Mouse (Mus musculus): ENCODE results near the gene Lpcat1. TPM values are rescaled to one million over a fixed set of nuclear protein-coding genes. Genes with fewer than 3 reads are reported as not detected.

Gene Lpcat1
- polyA plus RNA-seq, 1 experiment from 2014 or later: 77.9 TPM

DNA sequence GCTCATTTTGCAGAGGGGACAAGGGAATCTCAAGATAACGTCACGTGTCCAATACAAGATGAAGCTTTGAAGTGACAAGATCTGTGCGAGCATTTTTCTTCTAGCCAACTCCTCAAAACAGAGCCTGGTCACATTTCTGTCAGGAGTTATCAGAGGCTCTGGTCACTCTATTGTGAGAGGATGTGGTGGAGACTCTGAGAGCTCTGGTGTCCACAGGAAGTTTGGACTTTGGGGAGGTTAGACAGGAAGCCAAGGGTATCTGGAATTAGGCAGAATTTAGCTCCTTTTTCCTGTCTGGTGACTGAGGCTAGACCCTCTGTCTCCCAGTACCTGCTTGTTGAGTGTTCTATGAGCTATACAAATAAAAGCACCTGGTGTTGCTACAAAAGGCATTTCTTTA is 586 bp upstream of the Lpcat1 start:
- peak overlapping the region; percentile 99 for H3K27ac ChIP-seq
- H3K27me3 ChIP-seq: no peaks in the 10 kb centered on the region
- peak overlapping the region; percentile 86 for H3K4me2 ChIP-seq
- ATAC-seq (ENCODE audit: low read depth): no peak
- H3K9me3 ChIP-seq (replicated peaks): no peaks in the 10 kb centered on the region
- no peak for DNase-seq
- H3K9ac ChIP-seq: peak overlapping the region; percentile 99
- H3K4me3 ChIP-seq (replicated peaks): no peak overlapping the region
- H3K36me3 ChIP-seq: peaks cover 23% of the 10 kb centered on the region
- 35% methylated on average over 3 of the region's 3 CpGs for whole genome bisulfite sequencing (ENCODE audit: insufficient replicate concordance)
- peaks cover 63% of the 10 kb centered on the region for H3K4me1 ChIP-seq (replicated peaks)

DNA sequence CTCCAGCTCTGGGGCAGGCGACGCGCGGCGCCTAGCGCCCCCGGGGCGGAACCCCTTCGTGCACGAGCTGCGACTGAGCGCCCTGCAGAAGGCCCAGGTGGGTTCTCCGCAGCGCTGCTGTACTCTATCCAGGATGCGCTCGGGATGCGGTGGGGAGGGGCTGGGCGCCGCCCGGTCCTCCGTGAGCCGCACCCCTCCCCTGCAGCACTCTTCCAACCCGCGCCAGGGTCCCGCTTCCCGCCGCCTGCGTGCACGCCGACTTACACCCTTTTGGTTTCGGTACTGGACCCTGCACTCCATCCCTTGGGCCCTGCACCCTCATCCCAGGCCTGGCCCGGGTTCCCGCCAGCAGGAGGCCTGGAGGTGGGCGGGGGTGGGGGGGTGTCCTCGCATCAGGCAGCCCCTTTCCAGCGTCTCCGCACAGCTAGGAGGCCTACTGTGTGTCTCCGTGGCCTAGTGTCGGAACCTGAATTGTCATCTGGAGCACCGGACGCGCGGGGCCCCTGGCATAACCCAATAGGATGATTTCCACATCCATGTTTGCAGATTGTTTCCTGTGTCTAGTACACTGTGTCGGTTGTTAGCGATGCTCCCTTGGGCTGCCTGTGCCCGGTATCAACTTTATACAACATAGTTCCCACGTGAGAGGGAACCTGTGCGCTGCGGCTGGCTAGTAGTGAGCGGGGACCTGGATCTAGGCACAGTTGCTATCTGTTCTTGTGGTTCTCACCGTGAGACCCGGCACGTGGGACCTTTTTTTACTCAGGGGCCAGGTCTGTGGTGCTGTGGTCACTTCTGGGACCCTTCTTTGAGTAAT is 632 bp downstream of the Lpcat1 start:
- peaks cover 31% of the 10 kb centered on the region for H3K36me3 ChIP-seq
- H3K4me3 ChIP-seq (replicated peaks): peak overlapping the region; percentile 95
- H3K9me3 ChIP-seq (replicated peaks): no peaks in the 10 kb centered on the region
- ATAC-seq (ENCODE audit: low read depth) (peak; percentile 84), DNase-seq (peak; percentile 53)
- H3K9ac ChIP-seq: peak overlapping the region; percentile 99
- peak overlapping the region; percentile 86 for H3K4me2 ChIP-seq
- no peaks in the 10 kb centered on the region for H3K27me3 ChIP-seq
- peaks cover 75% of the 10 kb centered on the region for H3K4me1 ChIP-seq (replicated peaks)
- under 1% methylated on average over 53 of the region's 53 CpGs for WGBS (ENCODE audit: insufficient replicate concordance)
- H3K27ac ChIP-seq: peak overlapping the region; percentile 99

DNA sequence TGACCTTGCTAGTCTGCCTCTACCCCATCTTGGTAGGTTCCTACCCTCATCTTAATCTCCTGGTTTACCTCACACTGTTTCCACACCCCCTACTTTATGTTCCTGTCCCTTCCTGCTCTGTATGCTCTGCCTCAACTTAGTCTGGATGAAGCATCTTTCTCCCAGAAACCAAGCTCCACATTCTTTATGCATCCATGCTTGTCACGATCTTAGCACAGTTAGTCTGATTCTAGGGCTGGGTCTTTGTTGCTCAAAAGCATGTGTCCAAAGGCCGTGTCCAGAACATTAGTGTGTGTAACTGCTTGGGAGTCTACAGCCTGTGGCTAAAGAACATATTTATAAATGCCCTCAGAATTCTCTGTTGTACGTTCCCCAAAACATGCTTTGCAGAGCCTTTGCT is 1.8 kb downstream of the Lpcat1 start:
- H3K4me1 ChIP-seq (replicated peaks): peaks cover 86% of the 10 kb centered on the region

DNA sequence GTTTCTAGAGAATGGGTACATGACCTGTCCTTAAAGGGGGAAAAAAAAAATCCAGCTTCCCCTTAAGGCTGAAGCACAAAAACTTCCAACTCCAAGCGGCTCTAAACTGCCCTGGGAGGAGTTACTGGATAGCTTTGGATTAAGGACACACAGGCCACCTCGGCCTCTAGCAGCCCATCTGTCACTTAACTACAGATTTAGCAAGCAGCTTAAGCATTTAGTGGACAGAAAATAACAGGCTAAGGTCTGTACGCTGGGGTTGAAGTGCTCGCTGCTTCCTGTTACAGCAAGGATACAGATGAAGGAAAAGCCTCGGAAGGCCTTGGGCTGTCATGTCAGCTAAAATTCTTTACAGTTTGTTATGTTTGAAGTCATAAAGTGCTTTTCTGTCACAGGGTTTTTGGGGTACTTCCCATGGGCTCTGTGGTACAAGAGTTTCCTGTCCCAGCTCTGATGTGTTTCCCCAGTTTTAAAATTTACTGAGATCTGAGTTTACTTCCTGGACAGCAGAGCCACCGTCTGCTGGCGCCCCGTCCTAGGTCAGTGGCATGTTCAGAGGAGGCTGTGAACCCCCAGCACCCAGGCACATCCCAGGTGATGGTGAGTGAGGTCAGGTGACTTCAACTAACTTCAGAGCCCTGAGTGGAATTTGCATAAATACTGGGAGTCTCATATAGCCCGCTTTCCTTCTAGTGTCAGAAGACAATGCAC is 2.4 kb downstream of the Lpcat1 start:
- DNase-seq: no peak
- peaks cover 86% of the 10 kb centered on the region for H3K4me1 ChIP-seq (replicated peaks)
- H3K36me3 ChIP-seq: peaks cover 45% of the 10 kb centered on the region
- 63% methylated on average over 9 of the region's 9 CpGs for WGBS (ENCODE audit: insufficient replicate concordance)
- no peaks in the 10 kb centered on the region for H3K9me3 ChIP-seq (replicated peaks)
- H3K4me3 ChIP-seq (replicated peaks): peak overlapping the region; percentile 95
- no peaks in the 10 kb centered on the region for H3K27me3 ChIP-seq
- H3K27ac ChIP-seq: peak overlapping the region; percentile 99
- H3K9ac ChIP-seq: peak overlapping the region; percentile 99
- H3K4me2 ChIP-seq: peak overlapping the region; percentile 86
- ATAC-seq (ENCODE audit: low read depth): no peak

More for the DNA sequence above, 1.8 kb downstream of the Lpcat1 start:
- WGBS (ENCODE audit: insufficient replicate concordance): 57% methylated on average over 3 of the region's 3 CpGs
- peaks cover 39% of the 10 kb centered on the region for H3K36me3 ChIP-seq
- H3K4me2 ChIP-seq: peak overlapping the region; percentile 86
- no peak for DNase-seq
- peak overlapping the region; percentile 99 for H3K9ac ChIP-seq
- peak overlapping the region; percentile 95 for H3K4me3 ChIP-seq (replicated peaks)
- peak overlapping the region; percentile 99 for H3K27ac ChIP-seq
- ATAC-seq (ENCODE audit: low read depth): no peak
- H3K9me3 ChIP-seq (replicated peaks): no peaks in the 10 kb centered on the region
- no peaks in the 10 kb centered on the region for H3K27me3 ChIP-seq

DNA sequence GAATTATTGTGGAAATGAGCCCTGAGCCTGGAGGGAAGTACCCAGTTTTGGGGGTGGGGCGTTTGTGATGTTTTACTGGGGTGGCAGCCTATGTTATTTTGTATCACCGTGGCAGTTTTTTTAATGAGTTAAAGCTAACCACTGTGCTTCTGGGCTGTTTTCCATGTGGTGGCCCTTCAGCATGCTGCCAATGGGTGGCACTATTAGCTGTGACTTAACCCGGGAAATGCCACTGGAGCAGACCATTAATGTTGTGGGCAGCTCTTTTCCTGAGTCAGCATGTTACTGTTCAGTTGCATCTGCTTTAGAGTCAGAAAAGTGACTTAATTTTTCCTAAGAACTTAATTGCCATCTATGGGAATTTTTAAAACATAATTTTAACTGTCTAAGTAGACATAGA is 5.5 kb downstream of the Lpcat1 start:
- WGBS (ENCODE audit: insufficient replicate concordance): 55% methylated on average over 3 of the region's 3 CpGs
- H3K27me3 ChIP-seq: no peaks in the 10 kb centered on the region
- peak overlapping the region; percentile 86 for H3K4me2 ChIP-seq
- DNase-seq: no peak
- no peaks in the 10 kb centered on the region for H3K9me3 ChIP-seq (replicated peaks)
- H3K4me1 ChIP-seq (replicated peaks): peaks cover 91% of the 10 kb centered on the region
- H3K4me3 ChIP-seq (replicated peaks): peak overlapping the region; percentile 95
- H3K27ac ChIP-seq: peak overlapping the region; percentile 99
- peak overlapping the region; percentile 99 for H3K9ac ChIP-seq
- no peak for ATAC-seq (ENCODE audit: low read depth)
- peaks cover 67% of the 10 kb centered on the region for H3K36me3 ChIP-seq

DNA sequence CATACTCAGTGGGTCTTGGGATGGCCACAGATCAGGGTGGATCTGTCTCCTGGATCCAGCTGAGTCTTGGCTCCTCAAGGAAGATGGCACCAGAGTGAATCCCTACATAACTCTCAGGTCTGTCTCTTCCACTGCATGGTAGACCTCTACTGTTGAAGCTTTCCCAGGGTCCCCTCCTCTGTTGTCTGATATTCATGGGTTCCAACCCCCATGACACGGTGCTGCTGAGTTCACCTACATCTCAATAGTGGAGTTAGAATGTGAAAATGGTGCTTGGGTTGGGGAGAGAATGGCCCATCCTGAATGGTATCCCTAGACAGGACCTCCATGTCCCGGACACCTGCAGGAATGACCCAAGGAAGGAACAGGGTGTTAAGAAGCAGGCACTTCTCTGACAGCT is 6.7 kb downstream of the Lpcat1 start:
- H3K4me1 ChIP-seq (replicated peaks): peaks cover 99% of the 10 kb centered on the region
- peaks cover 79% of the 10 kb centered on the region for H3K36me3 ChIP-seq
- ATAC-seq (ENCODE audit: low read depth): no peak
- peak overlapping the region; percentile 86 for H3K4me2 ChIP-seq
- H3K4me3 ChIP-seq (replicated peaks): peak overlapping the region; percentile 95
- no peak for DNase-seq
- H3K27ac ChIP-seq: peak overlapping the region; percentile 99
- H3K9ac ChIP-seq: peak overlapping the region; percentile 99
- H3K9me3 ChIP-seq (replicated peaks): no peaks in the 10 kb centered on the region
- no peaks in the 10 kb centered on the region for H3K27me3 ChIP-seq
- WGBS (ENCODE audit: insufficient replicate concordance): 77% methylated on average over 2 of the region's 2 CpGs

DNA sequence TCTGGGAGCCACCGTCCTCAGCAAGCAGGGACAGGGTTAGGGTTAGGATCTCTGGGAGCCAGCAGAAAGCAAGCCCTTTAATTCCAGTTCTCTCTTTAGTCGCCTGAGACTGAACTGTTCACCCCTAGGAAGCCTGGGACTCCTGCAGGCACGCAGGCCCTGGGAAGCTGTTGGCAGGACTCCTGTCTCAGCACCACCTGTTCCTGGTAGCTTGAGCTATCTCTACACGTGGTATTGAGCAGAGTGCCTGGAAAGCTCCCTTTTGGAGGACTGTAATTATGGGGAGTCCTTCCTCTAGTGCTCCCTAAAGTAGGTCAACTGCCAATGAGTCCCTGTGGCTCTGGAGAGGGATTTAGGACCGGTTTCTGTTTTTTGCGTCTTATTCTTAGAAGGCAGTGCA is 7.2 kb downstream of the Lpcat1 start:
- H3K27ac ChIP-seq: peak overlapping the region; percentile 99
- H3K27me3 ChIP-seq: no peaks in the 10 kb centered on the region
- DNase-seq (no peak), ATAC-seq (ENCODE audit: low read depth) (no peak)
- 63% methylated on average over 6 of the region's 6 CpGs for WGBS (ENCODE audit: insufficient replicate concordance)
- H3K4me3 ChIP-seq (replicated peaks): peak overlapping the region; percentile 45; the same call in 1 of the 2 replicates
- H3K4me1 ChIP-seq (replicated peaks): peaks cover 99% of the 10 kb centered on the region
- peaks cover 83% of the 10 kb centered on the region for H3K36me3 ChIP-seq
- peak overlapping the region; percentile 86 for H3K4me2 ChIP-seq
- H3K9me3 ChIP-seq (replicated peaks): no peaks in the 10 kb centered on the region
- H3K9ac ChIP-seq: peak overlapping the region; percentile 99

DNA sequence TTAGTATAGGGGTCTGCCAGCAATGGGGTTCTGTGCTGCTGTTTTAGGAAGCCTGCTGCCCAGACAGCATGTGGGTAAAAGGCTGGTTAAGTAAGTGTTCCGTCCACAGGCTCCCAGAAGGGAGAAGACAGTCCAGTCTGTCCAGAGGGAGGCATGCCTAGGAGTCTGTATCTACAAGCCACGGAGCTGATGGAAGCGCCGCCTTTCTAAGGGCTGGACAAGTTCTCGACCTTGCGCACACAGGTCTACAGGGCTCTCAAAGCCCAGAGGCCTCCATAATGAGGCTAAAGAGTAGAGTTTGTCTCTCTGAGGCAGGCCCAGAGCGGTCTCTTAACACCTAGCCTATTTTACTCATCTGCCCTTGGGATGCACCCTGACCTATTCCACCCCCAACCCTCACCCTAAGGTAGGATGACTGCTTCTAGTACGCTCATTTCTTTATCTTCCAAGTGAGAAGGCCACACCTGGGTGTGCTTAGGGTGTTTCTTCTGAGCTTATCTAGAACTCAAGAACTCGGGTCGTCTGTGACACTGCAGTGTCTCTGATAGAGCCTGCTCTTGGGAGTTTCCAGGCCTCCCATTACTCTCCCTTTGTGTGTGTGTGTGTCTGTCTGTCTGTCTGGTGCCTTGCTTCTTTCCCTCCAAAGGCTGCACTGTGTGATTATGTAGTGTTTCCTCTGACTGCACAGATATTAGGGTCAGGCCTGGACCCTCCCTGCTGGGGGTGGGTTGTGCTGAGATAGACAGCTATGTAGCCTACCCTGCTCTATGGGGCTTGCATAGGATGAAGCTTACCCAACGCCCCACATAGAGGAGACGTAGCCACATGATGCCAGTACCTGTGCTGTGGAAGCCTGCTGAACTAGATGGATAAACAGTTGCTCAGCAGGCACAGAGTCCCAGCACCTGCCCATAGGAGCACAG is 8.3 kb downstream of the Lpcat1 start:
- Histone ChIP-seq H3K9me3 (replicated peaks) (no peaks in the 10 kb centered on the region), H3K27me3 (no peaks in the 10 kb centered on the region), H3K36me3 (peaks cover 74% of the 10 kb centered on the region), H3K27ac (peak overlapping the region; percentile 99), H3K4me2 (peak overlapping the region; percentile 86), H3K4me3 (replicated peaks) (peak overlapping the region; percentile 45), H3K9ac (peak overlapping the region; percentile 99), H3K4me1 (replicated peaks) (peaks cover 99% of the 10 kb centered on the region)
- ATAC-seq (ENCODE audit: low read depth) (peak; percentile 93), DNase-seq (peak; percentile 84)
- 23% methylated on average over 12 of the region's 12 CpGs for WGBS (ENCODE audit: insufficient replicate concordance)

DNA sequence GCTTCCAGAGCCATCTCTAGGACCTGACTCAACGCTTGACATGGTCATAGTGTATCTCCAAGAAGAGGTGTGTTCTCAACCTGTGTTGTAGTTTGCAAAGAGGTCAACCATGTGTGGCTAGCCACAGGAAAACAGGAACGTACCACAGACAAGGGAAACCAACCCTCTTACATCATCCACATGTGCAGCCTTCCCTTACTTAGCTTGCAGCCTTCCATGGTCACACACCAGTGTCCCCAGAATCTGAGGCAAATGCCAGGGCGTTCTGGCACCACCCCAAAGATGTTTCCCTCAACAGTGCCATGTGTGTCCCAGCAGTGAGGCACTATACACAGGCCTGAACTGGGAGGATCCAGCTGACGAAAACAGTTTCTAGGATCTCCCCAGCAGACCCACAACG is 9.3 kb downstream of the Lpcat1 start:
- H3K27me3 ChIP-seq: no peaks in the 10 kb centered on the region
- H3K36me3 ChIP-seq: peaks cover 66% of the 10 kb centered on the region
- DNase-seq (no peak), ATAC-seq (ENCODE audit: low read depth) (no peak)
- H3K9me3 ChIP-seq (replicated peaks): no peaks in the 10 kb centered on the region
- WGBS (ENCODE audit: insufficient replicate concordance): 53% methylated on average over 5 of the region's 5 CpGs
- peak overlapping the region; percentile 99 for H3K27ac ChIP-seq
- H3K9ac ChIP-seq: peak overlapping the region; percentile 99
- peaks cover 98% of the 10 kb centered on the region for H3K4me1 ChIP-seq (replicated peaks)
- peak overlapping the region; percentile 45; the same call in 1 of the 2 replicates for H3K4me3 ChIP-seq (replicated peaks)
- peak overlapping the region; percentile 86 for H3K4me2 ChIP-seq

DNA sequence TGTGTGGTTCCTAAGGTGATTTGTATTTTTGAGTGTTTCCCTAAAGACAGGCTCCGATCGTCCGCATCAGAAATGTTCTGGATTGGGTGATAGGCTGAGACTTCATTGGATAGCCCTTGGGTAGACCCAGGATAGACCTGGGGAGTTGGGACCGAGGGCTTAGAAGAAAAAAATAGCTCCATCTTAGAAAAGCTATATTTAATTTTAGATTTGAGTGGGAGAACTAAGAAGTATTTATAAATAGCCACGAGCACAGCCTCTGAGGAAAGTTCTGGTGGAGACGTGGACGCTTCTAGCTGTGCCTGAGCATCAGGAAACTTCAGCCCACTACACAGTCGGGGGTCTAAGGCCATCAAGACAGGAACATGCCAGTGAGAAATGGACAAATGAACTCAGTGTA is 9.8 kb downstream of the Lpcat1 start:
- 77% methylated on average over 8 of the region's 8 CpGs for WGBS (ENCODE audit: insufficient replicate concordance)
- Histone ChIP-seq H3K9ac (peak overlapping the region; percentile 99), H3K4me2 (peak overlapping the region; percentile 86), H3K36me3 (peaks cover 66% of the 10 kb centered on the region), H3K27me3 (no peaks in the 10 kb centered on the region), H3K9me3 (replicated peaks) (no peaks in the 10 kb centered on the region), H3K4me1 (replicated peaks) (peaks cover 98% of the 10 kb centered on the region), H3K4me3 (replicated peaks) (peak overlapping the region; percentile 2), H3K27ac (peak overlapping the region; percentile 99)
- DNase-seq (no peak), ATAC-seq (ENCODE audit: low read depth) (no peak)

DNA sequence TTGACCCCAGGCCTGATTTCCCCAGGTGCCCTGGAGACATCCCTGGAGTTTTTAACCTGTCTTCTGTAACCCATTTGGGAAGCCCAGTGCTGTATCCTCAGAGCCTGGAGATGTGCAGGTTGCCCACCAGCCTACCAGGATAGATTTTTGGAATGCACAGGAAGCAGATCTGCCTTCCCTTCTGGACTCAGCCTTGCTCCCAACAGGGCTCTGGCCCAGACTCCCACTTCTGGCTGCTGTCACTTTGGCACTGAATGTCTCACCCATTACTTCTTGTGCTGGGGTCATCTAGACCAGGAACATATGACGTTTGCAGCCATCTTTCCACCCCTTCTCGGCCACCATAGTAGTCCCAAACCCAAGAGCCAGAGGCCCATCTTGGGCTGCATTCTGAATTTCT is 10.8 kb downstream of the Lpcat1 start:
- no peak for ATAC-seq (ENCODE audit: low read depth)

More for the DNA sequence above, 10.8 kb downstream of the Lpcat1 start:
- Histone ChIP-seq H3K27me3 (no peaks in the 10 kb centered on the region), H3K36me3 (peaks cover 72% of the 10 kb centered on the region), H3K9me3 (replicated peaks) (no peaks in the 10 kb centered on the region), H3K27ac (peak overlapping the region; percentile 99), H3K4me1 (replicated peaks) (peaks cover 98% of the 10 kb centered on the region), H3K4me3 (replicated peaks) (no peak overlapping the region; the same call in 1 of the 2 replicates), H3K4me2 (peak overlapping the region; percentile 86), H3K9ac (peak overlapping the region; percentile 99)
- no peak for DNase-seq
- 71% methylated on average over 2 of the region's 2 CpGs for WGBS (ENCODE audit: insufficient replicate concordance)

Measured in liver, embryonic 13.5 days (tissue).